Mouse (Mus musculus) hindbrain, embryonic 11.5 days (tissue): Measurements from ENCODE around the gene Lrrtm3. TPM values are rescaled to one million over a fixed set of nuclear protein-coding genes. Genes with fewer than 3 reads are reported as not detected.

Source experiments
- ATAC-seq: fragments of 200-750 bp; cut with Nextera tagmentation; 2 replicates; pipeline ENCODE4 v1.8.0; 2017; ENCODE audit warnings: mild to moderate bottlenecking, moderate TSS enrichment, moderate library complexity; ENCODE audit not compliant: low FRiP score
- DNase-seq: peaks from one replicate; pipeline ENCODE4 v3.0.0-alpha.2; 2015; ENCODE audit warnings: low spot score
- H3K27ac ChIP-seq: fragments of 300-500 bp; sonication (generic); 2 replicates; pipeline ENCODE4 v1.5.1; 2014; ENCODE audit warnings: mild to moderate bottlenecking, low read depth, low read length
- H3K27me3 ChIP-seq: fragments of 300-500 bp; sonication (generic); 2 replicates; pipeline ENCODE4 v1.6.1; 2014; ENCODE audit warnings: mild to moderate bottlenecking, low read length, moderate library complexity, mixed read lengths; ENCODE audit not compliant: control insufficient read depth, insufficient read depth
- H3K36me3 ChIP-seq: fragments of 300-500 bp; sonication (generic); 2 replicates; pipeline ENCODE4 v1.6.1; 2014; ENCODE audit warnings: mild to moderate bottlenecking, low read length, moderate library complexity, mixed read lengths; ENCODE audit not compliant: control insufficient read depth, insufficient read depth
- H3K4me1 ChIP-seq: fragments of 300-500 bp; sonication (generic); replicated peaks from 2 replicates; pipeline ENCODE4 v1.6.1; 2014; ENCODE audit warnings: low read length, mixed read lengths; ENCODE audit not compliant: control insufficient read depth, insufficient read depth
- H3K4me2 ChIP-seq: fragments of 300-500 bp; sonication (generic); replicated peaks from 2 replicates; pipeline ENCODE4 v1.6.1; 2014; ENCODE audit warnings: mild to moderate bottlenecking, low read depth, low read length
- H3K4me3 ChIP-seq: fragments of 300-500 bp; sonication (generic); 2 replicates; pipeline ENCODE4 v1.5.1; 2014; ENCODE audit warnings: low read depth, low read length
- H3K9ac ChIP-seq: fragments of 300-500 bp; sonication (generic); 2 replicates; pipeline ENCODE4 v1.6.1; 2014; ENCODE audit warnings: low read depth, low read length
- H3K9me3 ChIP-seq: fragments of 300-500 bp; sonication (generic); 2 replicates; pipeline ENCODE4 v1.6.1; 2016; ENCODE audit warnings: low read length; ENCODE audit not compliant: control insufficient read depth
- WGBS: fragments of 180-500 bp; shearing (Covaris S2); extraction: QIAGEN DNeasy Blood & Tissue Kit; methylation state at CpG from one replicate; pipeline ENCODE4 v1.1.7; 2014; 5-methylcytosine and 5-hydroxymethylcytosine counted together
- polyA plus RNA-seq: library from polyadenylated mRNA; unstranded; fragments of >200 nt; fragmentation: Nextera tagmentation; extraction: Ambion mirVana; gene quantifications from 2 replicates; pipeline ENCODE4 v1.2.1, GENCODE M21; 2014

Lrrtm3 gene
- polyA plus RNA-seq, 1 experiment from 2014 or later = 9.1 TPM

DNA sequence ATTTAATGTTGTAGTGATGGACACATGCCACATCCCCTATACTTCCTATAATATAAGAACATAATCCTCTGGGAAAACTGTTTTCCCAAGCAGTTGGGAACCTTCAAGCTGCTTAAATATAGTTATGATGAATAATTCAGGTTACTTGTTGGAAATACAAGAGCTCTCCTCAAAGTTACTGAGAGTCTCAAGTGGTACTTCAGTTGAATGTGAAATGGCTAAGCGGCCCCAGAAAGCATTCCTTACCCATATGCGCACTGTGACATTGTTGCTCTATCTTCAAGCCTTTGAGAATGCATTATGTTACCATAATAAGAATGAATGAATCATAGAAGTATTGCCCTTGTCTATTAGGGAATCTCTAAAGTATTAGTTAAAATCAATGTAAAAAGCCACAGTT, 117.8 kb downstream of the Lrrtm3 start:
- no peak for DNase-seq
- Histone ChIP-seq H3K9ac (no peak overlapping the region), H3K4me2 (no peak overlapping the region), H3K36me3 (no peaks in the 10 kb centered on the region), H3K4me1 (no peaks in the 10 kb centered on the region), H3K27me3 (no peaks in the 10 kb centered on the region), H3K4me3 (no peak overlapping the region), H3K27ac (no peak overlapping the region), H3K9me3 (no peaks in the 10 kb centered on the region)
- 95% methylated on average over 2 of the region's 2 CpGs for WGBS
- ATAC-seq = no peak

DNA sequence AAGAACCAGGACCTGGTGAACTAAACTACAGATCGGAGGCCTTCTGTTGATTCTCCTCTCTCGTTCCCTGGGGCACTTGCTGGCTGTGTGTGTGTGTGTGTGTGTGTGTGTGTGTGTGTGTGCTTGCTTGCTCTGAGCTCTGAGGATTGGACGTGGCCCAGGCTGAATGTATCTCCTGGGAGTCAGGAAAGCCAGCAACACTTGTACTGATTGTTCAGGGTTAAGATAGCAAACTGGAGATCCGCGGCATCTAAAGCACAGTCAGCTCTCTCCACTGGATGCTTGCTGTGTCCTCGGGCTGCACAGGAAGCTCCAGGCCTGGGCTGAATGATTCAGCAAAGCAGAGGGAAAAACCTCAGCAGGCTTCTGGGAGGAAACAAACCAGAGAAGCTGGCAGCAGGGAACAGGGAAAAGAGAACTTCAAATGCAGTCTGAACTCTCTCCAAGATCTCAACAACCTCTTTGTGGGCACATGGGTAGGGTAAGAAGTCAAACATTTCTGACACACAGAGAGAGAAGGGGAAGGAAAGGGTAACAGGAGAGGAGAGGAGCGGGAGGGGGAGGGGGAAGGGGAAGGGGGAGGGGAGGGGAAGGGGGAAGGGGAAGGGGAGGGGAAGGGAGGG, 135.7 kb downstream of the Lrrtm3 start:
- H3K4me1 ChIP-seq = no peaks in the 10 kb centered on the region
- no peaks in the 10 kb centered on the region for H3K27me3 ChIP-seq
- ATAC-seq (0 out of 2 replicates have a peak, but pooled peaks have one; percentile 35), DNase-seq (peak; percentile 27)
- no peak overlapping the region for H3K9ac ChIP-seq
- WGBS = 17% methylated on average over 6 of the region's 7 CpGs
- H3K9me3 ChIP-seq = no peaks in the 10 kb centered on the region
- H3K27ac ChIP-seq = no peak overlapping the region
- no peak overlapping the region for H3K4me3 ChIP-seq
- no peaks in the 10 kb centered on the region for H3K36me3 ChIP-seq
- no peak overlapping the region for H3K4me2 ChIP-seq

DNA sequence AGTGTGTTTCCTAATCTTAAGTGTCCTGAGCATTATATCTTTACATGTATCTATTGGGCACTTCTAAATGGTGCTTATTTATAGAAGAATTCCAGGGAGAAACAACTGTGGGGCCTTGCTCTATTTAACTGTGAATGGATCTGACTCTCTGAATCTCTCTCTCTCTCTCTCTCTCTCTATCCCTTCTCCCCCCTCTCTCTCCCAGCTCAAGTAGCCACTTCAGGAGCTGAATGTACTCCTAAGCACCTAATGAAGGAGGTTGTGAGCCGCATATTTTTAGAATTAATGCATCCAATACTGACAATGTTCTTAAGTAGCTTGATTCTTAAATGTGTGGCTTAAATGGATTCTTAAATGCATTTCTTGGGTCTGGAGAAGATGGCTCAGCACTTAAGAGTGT, 138.6 kb downstream of the Lrrtm3 start:
- no peak for DNase-seq
- Histone ChIP-seq H3K9me3 (no peaks in the 10 kb centered on the region), H3K4me1 (no peaks in the 10 kb centered on the region), H3K4me2 (no peak overlapping the region), H3K4me3 (no peak overlapping the region), H3K36me3 (no peaks in the 10 kb centered on the region), H3K27ac (no peak overlapping the region), H3K9ac (no peak overlapping the region), H3K27me3 (no peaks in the 10 kb centered on the region)
- ATAC-seq = no peak
- 94% methylated on average over 1 of the region's 1 CpGs for WGBS

DNA sequence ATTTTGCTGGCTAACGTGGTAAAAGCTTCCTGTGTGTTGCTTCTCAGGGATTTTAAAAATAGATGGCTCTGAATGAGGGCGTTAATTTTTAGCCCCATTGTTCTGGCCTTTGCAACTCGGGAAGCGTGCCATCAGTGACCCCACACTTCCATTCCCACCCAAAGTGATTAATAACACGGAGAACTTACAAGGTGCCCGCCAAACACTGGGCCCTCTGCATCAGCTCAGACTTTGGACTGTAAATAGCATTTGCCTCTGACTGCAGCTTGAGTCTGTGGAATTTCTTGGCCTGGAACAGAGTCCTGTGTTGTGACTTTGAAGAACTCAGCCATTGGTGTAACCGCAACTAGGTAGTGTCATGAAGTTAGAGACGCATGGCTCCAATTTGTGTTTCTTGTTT, 139.2 kb downstream of the Lrrtm3 start:
- Histone ChIP-seq H3K36me3 (no peaks in the 10 kb centered on the region), H3K4me3 (no peak overlapping the region), H3K9ac (no peak overlapping the region), H3K9me3 (no peaks in the 10 kb centered on the region), H3K27me3 (no peaks in the 10 kb centered on the region), H3K27ac (no peak overlapping the region), H3K4me2 (no peak overlapping the region), H3K4me1 (no peaks in the 10 kb centered on the region)
- 65% methylated on average over 8 of the region's 8 CpGs for whole genome bisulfite sequencing
- DNase-seq (no peak), ATAC-seq (no peak)

DNA sequence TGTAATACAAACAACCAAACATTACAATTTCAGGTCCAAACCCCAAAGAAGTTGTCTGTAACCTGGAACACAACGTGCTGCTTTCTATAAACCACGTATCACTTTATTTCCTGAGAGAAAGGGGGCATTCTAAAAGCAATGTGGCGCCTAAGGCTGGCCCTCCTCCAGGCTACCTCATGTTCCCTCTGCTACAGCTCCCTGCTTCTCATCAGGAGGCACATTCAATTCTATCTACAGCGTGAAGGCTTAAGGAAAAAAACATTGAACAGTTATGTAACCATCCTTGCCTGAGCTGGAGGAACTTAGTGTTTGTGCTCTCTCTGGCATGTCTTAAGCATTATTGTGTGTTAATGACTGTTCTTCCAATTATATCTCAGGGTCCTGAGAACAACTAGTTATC, 142.8 kb downstream of the Lrrtm3 start:
- no peak overlapping the region for H3K4me2 ChIP-seq
- 85% methylated on average over 4 of the region's 4 CpGs for WGBS
- DNase-seq = no peak

DNA sequence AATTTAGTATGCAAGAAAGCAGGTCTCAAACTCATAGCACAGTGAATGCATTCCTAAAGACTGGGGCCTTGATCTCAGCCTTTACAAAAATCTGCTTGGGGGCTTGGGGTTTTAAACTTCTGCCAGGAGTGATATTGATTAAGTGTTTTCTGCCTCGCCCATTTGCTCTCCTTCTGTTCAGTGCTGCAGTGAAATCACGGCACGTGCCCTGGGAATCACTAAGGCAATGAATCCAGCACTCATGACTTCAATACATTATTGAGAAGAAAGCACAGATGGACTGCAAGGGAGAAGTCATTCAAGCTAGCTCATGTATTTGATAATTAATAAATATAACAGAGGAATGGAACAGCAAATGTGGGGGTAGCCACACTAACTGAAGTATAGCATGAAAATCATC, 144.5 kb downstream of the Lrrtm3 start:
- Histone ChIP-seq H3K4me3 (no peak overlapping the region), H3K9ac (no peak overlapping the region), H3K27me3 (no peaks in the 10 kb centered on the region), H3K4me2 (no peak overlapping the region), H3K27ac (no peak overlapping the region), H3K9me3 (no peaks in the 10 kb centered on the region), H3K4me1 (no peaks in the 10 kb centered on the region), H3K36me3 (no peaks in the 10 kb centered on the region)
- ATAC-seq (peak; percentile 58), DNase-seq (peak; percentile 18)
- 39% methylated on average over 3 of the region's 3 CpGs for WGBS

More for the DNA sequence above, 142.8 kb downstream of the Lrrtm3 start:
- no peaks in the 10 kb centered on the region for H3K4me1 ChIP-seq
- H3K36me3 ChIP-seq = no peaks in the 10 kb centered on the region
- ATAC-seq = no peak
- no peaks in the 10 kb centered on the region for H3K9me3 ChIP-seq
- H3K27ac ChIP-seq = no peak overlapping the region
- H3K27me3 ChIP-seq = no peaks in the 10 kb centered on the region
- H3K9ac ChIP-seq = no peak overlapping the region
- no peak overlapping the region for H3K4me3 ChIP-seq

DNA sequence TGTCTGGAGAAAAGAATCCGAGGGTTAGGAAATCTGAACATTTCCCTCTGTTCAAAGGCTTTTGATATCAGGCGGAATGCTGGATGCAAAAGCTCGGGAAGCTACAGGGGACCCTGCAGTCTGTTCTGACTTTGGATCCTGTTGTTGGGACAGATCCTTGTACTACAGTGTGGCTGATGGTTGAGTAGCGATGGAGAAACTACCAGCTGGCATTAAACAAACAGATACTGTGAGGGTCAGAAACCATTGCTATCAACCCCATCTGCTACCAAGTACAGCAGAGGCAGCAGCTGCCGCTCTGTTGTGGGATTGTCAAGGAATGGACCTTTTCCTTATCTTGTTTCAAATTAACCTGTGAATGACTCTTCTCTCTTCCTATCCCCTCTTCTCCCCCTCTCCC, 156.1 kb downstream of the Lrrtm3 start:
- no peak for ATAC-seq

DNA sequence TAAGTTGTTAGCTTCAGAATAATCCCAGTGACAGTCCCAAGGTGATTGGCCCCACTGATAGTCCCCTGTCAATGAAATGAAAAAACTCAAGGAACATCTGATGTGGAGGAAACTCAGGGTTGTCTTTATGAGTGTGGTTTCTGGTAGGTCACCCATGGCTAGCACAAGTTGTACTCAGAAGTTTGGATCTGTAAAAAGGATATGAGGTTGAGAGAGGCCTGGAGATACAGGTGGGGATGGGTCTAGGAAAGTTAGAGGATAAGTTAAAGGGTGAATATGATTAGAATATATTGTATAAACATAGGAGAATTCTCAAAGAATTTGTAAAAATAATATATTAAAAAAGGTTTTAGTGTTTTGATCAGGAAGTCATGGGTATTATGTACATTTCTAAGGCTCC, 162.7 kb downstream of the Lrrtm3 start, which contains the start of gene Gm10118:
TSS of gene Gm10118 (minus strand) at position 101 of the 400 bp plus-strand sequence.
- Histone ChIP-seq H3K4me3 (no peak within 1 kb of the TSS), H3K9ac (no peak within 1 kb of the TSS), H3K36me3 (no peaks in the 10 kb centered on the region), H3K9me3 (no peaks in the 10 kb centered on the region), H3K27ac (no peak within 1 kb of the TSS), H3K4me2 (no peak within 1 kb of the TSS), H3K27me3 (no peaks in the 10 kb centered on the region), H3K4me1 (no peaks in the 10 kb centered on the region)
- ATAC-seq (no peak), DNase-seq (no peak)

More for the DNA sequence above, 156.1 kb downstream of the Lrrtm3 start:
- Histone ChIP-seq H3K9ac (no peak overlapping the region), H3K4me2 (no peak overlapping the region), H3K4me1 (no peaks in the 10 kb centered on the region), H3K36me3 (no peaks in the 10 kb centered on the region), H3K4me3 (no peak overlapping the region), H3K27me3 (no peaks in the 10 kb centered on the region), H3K9me3 (no peaks in the 10 kb centered on the region), H3K27ac (no peak overlapping the region)
- 78% methylated on average over 5 of the region's 5 CpGs for WGBS
- no peak for DNase-seq

DNA sequence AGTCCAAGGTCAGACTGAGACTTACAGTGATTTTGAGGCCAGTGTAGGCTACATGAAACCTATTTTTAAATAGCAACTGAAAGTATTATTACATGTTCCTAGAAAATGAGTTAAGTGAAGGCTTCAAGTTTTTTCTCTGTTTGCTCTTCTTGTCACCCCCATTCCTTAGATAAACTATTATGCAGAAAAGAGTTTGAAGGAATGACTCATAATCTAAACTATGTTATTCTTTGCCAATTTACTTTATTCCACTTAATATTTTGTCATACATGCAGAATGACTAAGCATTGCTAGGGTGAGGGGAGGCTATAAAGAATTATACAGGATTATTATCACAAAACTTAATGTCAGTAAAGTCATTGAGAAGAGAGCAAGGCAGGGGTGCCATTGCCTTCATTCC, 181.2 kb downstream of the Lrrtm3 start:
- ATAC-seq = no peak
- Histone ChIP-seq H3K9ac (no peak overlapping the region), H3K9me3 (no peaks in the 10 kb centered on the region), H3K27ac (no peak overlapping the region), H3K4me1 (no peaks in the 10 kb centered on the region), H3K27me3 (no peaks in the 10 kb centered on the region), H3K36me3 (no peaks in the 10 kb centered on the region), H3K4me3 (no peak overlapping the region), H3K4me2 (no peak overlapping the region)
- no peak for DNase-seq
